Mouse (Mus musculus) R1 (cell line): Measurements from ENCODE around the gene Macrod2.
A peak's percentile ranks its signal among the peaks of the same experiment; 100 is the strongest.

Source experiments
- DNase-seq: peaks from one replicate; pipeline ENCODE4 v3.0.0-alpha.2; 2018; ENCODE audit warnings: low read depth, low spot score

The Macrod2 gene

GRCm38 (mm10) chr2:142334441-142335102, 1939.5 kb downstream of the Macrod2 start:
- DNase-seq = peak; percentile 51

GRCm38 (mm10) chr2:142335103-142335999, 1940.2 kb downstream of the Macrod2 start:
- peak; percentile 4 for DNase-seq

- peak; percentile 59 for DNase-seq
Observed at GRCm38 (mm10) chr2:142344021-142344420, 1948.9 kb downstream of the Macrod2 start.

- DNase-seq = no peak
Observed at GRCm38 (mm10) chr2:142344758-142345157, 1949.6 kb downstream of the Macrod2 start.

GRCm38 (mm10) chr2:142349805-142350204, 1954.7 kb downstream of the Macrod2 start:
- no peak for DNase-seq

GRCm38 (mm10) chr2:142362888-142363287, 1967.8 kb downstream of the Macrod2 start:
- peak; percentile 61 for DNase-seq

GRCm38 (mm10) chr2:142373978-142374377, 1978.9 kb downstream of the Macrod2 start:
- DNase-seq = no peak

GRCm38 (mm10) chr2:142380563-142380962, 1985.5 kb downstream of the Macrod2 start:
- DNase-seq = no peak

- DNase-seq = no peak
Observed at GRCm38 (mm10) chr2:142381081-142381579, 1986.0 kb downstream of the Macrod2 start.

GRCm38 (mm10) chr2:142393546-142393945, 1998.4 kb downstream of the Macrod2 start:
- peak; percentile 82 for DNase-seq

GRCm38 (mm10) chr2:142399490-142399889, 2004.4 kb downstream of the Macrod2 start:
- DNase-seq = no peak

GRCm38 (mm10) chr2:142400781-142401180, 2005.7 kb downstream of the Macrod2 start:
- no peak for DNase-seq

GRCm38 (mm10) chr2:142401359-142401758, 2006.2 kb downstream of the Macrod2 start:
- no peak for DNase-seq

GRCm38 (mm10) chr2:142403394-142403793, 2008.3 kb downstream of the Macrod2 start:
- DNase-seq = no peak

GRCm38 (mm10) chr2:142404321-142404720, 2009.2 kb downstream of the Macrod2 start:
- no peak for DNase-seq

GRCm38 (mm10) chr2:142407341-142407740, 2012.2 kb downstream of the Macrod2 start:
- DNase-seq = no peak

- no peak for DNase-seq
Observed at GRCm38 (mm10) chr2:142410124-142410523, 2015.0 kb downstream of the Macrod2 start.

- no peak for DNase-seq
Observed at GRCm38 (mm10) chr2:142433126-142433525, 2038.0 kb downstream of the Macrod2 start.

- DNase-seq = no peak
Observed at GRCm38 (mm10) chr2:142434731-142435130, 2039.6 kb downstream of the Macrod2 start.

GRCm38 (mm10) chr2:142437606-142438461, 2042.7 kb downstream of the Macrod2 start:
- no peak for DNase-seq
